Mouse (Mus musculus): ENCODE data around the gene Tmem235. TPM values are rescaled to one million over a fixed set of nuclear protein-coding genes. Genes with fewer than 3 reads are reported as not detected.
A peak's percentile ranks its signal among the peaks of the same experiment; 100 is the strongest.
"Not testable (repeated sequence)": the region's sequence is repeated elsewhere in the genome, so short reads cannot be mapped to it uniquely, and the experiment has no call there.

Gene Tmem235
- under 1 TPM in 1 of 2 experiments, not detected in 1; 0.19 TPM for total RNA-seq (2021)
- long read RNA-seq, experiment 1 = 0 reads
- long read RNA-seq, experiment 2 = 0 reads

GRCm38 (mm10) chr11:117860601-117861000 is at the start of gene Tmem235:
TSS of gene Tmem235 (plus strand) at chr11:117860752.
- intact Hi-C loops (cut with DNase I) = no loop called here
- DNase-seq (ENCODE audit: extremely low spot score in 1 of 2, low spot score in 2 of 2) = no peak
- no peak within 1 kb of the TSS for H3K27ac ChIP-seq
- no peak for TF ChIP-seq CTCF (IDR thresholded peaks at IDR 0.05)
- H3K4me3 ChIP-seq = no peak within 1 kb of the TSS

- no peak for TF ChIP-seq CTCF (IDR thresholded peaks at IDR 0.05)
- DNase-seq (ENCODE audit: extremely low spot score in 1 of 2, low spot score in 2 of 2) = no peak
- Histone ChIP-seq H3K4me3 (no peak overlapping the region), H3K27ac (no peak overlapping the region)
- intact Hi-C loops (cut with DNase I) = no loop called here
Observed at GRCm38 (mm10) chr11:117813867-117814266, 46.7 kb upstream of the Tmem235 start.

GRCm38 (mm10) chr11:117814704-117815366 is 45.7 kb upstream of the Tmem235 start:
- no peak for TF ChIP-seq CTCF (IDR thresholded peaks at IDR 0.05)
- no peak overlapping the region for H3K4me3 ChIP-seq
- H3K27ac ChIP-seq = no peak overlapping the region
- intact Hi-C loops (cut with DNase I) = no loop called here
- DNase-seq (ENCODE audit: extremely low spot score in 1 of 2, low spot score in 2 of 2) = no peak

GRCm38 (mm10) chr11:117815850-117816249 is 44.7 kb upstream of the Tmem235 start:
- DNase-seq (ENCODE audit: extremely low spot score in 1 of 2, low spot score in 2 of 2); intact Hi-C loops (cut with DNase I); H3K27ac ChIP-seq: not testable (repeated sequence)

GRCm38 (mm10) chr11:117816389-117816996 is 44.1 kb upstream of the Tmem235 start:
- no peak; the same call in 1 of the 2 replicates for TF ChIP-seq CTCF (IDR thresholded peaks at IDR 0.05)
- no peak for DNase-seq (ENCODE audit: extremely low spot score in 1 of 2, low spot score in 2 of 2)
- intact Hi-C loops (cut with DNase I) = no loop called here
- Histone ChIP-seq H3K4me3 (no peak overlapping the region), H3K27ac (no peak overlapping the region)

More at GRCm38 (mm10) chr11:117815850-117816249, 44.7 kb upstream of the Tmem235 start:
- not testable (repeated sequence) for H3K4me3 ChIP-seq

GRCm38 (mm10) chr11:117819095-117819494 is 41.5 kb upstream of the Tmem235 start:
- TF ChIP-seq CTCF (IDR thresholded peaks at IDR 0.05) = no peak
- intact Hi-C loops (cut with DNase I) = no loop called here
- no peak overlapping the region for H3K27ac ChIP-seq

GRCm38 (mm10) chr11:117820173-117820572 is 40.4 kb upstream of the Tmem235 start:
- no peak for DNase-seq (ENCODE audit: extremely low spot score in 1 of 2, low spot score in 2 of 2)
- Histone ChIP-seq H3K4me3 (no peak overlapping the region), H3K27ac (no peak overlapping the region)
- TF ChIP-seq CTCF (IDR thresholded peaks at IDR 0.05) = no peak
- intact Hi-C loops (cut with DNase I) = no loop called here

More at GRCm38 (mm10) chr11:117819095-117819494, 41.5 kb upstream of the Tmem235 start:
- no peak overlapping the region for H3K4me3 ChIP-seq
- no peak for DNase-seq (ENCODE audit: extremely low spot score in 1 of 2, low spot score in 2 of 2)

- H3K27ac ChIP-seq = no peak overlapping the region
- TF ChIP-seq CTCF (IDR thresholded peaks at IDR 0.05) = no peak
- H3K4me3 ChIP-seq = no peak overlapping the region
- intact Hi-C loops (cut with DNase I) = no loop called here
- no peak for DNase-seq (ENCODE audit: extremely low spot score in 1 of 2, low spot score in 2 of 2)
Observed at GRCm38 (mm10) chr11:117821868-117822267, 38.7 kb upstream of the Tmem235 start.

GRCm38 (mm10) chr11:117822728-117823241 is 37.8 kb upstream of the Tmem235 start:
- no peak overlapping the region for H3K4me3 ChIP-seq
- no peak for TF ChIP-seq CTCF (IDR thresholded peaks at IDR 0.05)
- H3K27ac ChIP-seq = no peak overlapping the region
- intact Hi-C loops (cut with DNase I) = no loop called here
- no peak for DNase-seq (ENCODE audit: extremely low spot score in 1 of 2, low spot score in 2 of 2)

- Histone ChIP-seq H3K4me3 (no peak overlapping the region), H3K27ac (no peak overlapping the region)
- intact Hi-C loops (cut with DNase I) = no loop called here
- no peak for DNase-seq (ENCODE audit: extremely low spot score in 1 of 2, low spot score in 2 of 2)
- TF ChIP-seq CTCF (IDR thresholded peaks at IDR 0.05) = no peak
Observed at GRCm38 (mm10) chr11:117823411-117823810, 37.1 kb upstream of the Tmem235 start.

- no peak overlapping the region for H3K4me3 ChIP-seq
- no peak overlapping the region for H3K27ac ChIP-seq
- peak; percentile 79 for DNase-seq (ENCODE audit: extremely low spot score in 1 of 2, low spot score in 2 of 2)
- intact Hi-C loops (cut with DNase I) = loop anchor here (1.0 to 2.0 kb wide), 4 partner anchors 34 to 458 kb away; no protein-coding TSS in a partner anchor
- TF ChIP-seq CTCF (IDR thresholded peaks at IDR 0.05) = peak; percentile 93
Observed at GRCm38 (mm10) chr11:117824060-117824969, 36.2 kb upstream of the Tmem235 start.

Data from left cerebral cortex, adult 2 months (tissue).